Mouse (Mus musculus): ENCODE data around the gene Asap2. TPM values are rescaled to one million over a fixed set of nuclear protein-coding genes. Genes with fewer than 3 reads are reported as not detected.

The Asap2 gene
- polyA plus RNA-seq, 1 experiment from 2014 or later = 8.4 TPM

GRCm38 (mm10) chr12:21163706-21164105, 173.4 kb downstream of the Asap2 start:
- H3K36me3 ChIP-seq = peaks cover 4% of the 10 kb centered on the region; the same call in 1 of the 2 replicates
- H3K27ac ChIP-seq = no peak overlapping the region
- H3K4me3 ChIP-seq = no peak overlapping the region
- 70% methylated on average over 3 of the region's 3 CpGs for WGBS
- H3K9me3 ChIP-seq = no peaks in the 10 kb centered on the region
- H3K4me1 ChIP-seq = peaks cover 58% of the 10 kb centered on the region
- no peaks in the 10 kb centered on the region for H3K27me3 ChIP-seq (ENCODE audit: insufficient read depth, poor library complexity, severe bottlenecking)
- DNase-seq (ENCODE audit: low spot score) = no peak

GRCm38 (mm10) chr12:21164251-21164650, 174.0 kb downstream of the Asap2 start:
- WGBS = 64% methylated on average over 8 of the region's 8 CpGs

GRCm38 (mm10) chr12:21165157-21165556, 174.9 kb downstream of the Asap2 start:
- Histone ChIP-seq H3K27ac (0 out of 2 replicates have a peak overlapping the region, but pooled peaks have one; percentile 42), H3K27me3 (ENCODE audit: insufficient read depth, poor library complexity, severe bottlenecking) (no peaks in the 10 kb centered on the region), H3K4me1 (peaks cover 58% of the 10 kb centered on the region), H3K9me3 (no peaks in the 10 kb centered on the region), H3K4me3 (no peak overlapping the region), H3K36me3 (peaks cover 14% of the 10 kb centered on the region)
- DNase-seq (ENCODE audit: low spot score) = no peak
- 75% methylated on average over 3 of the region's 3 CpGs for WGBS

More at GRCm38 (mm10) chr12:21164251-21164650, 174.0 kb downstream of the Asap2 start:
- H3K9me3 ChIP-seq = no peaks in the 10 kb centered on the region
- H3K27ac ChIP-seq = no peak overlapping the region
- H3K27me3 ChIP-seq (ENCODE audit: insufficient read depth, poor library complexity, severe bottlenecking) = no peaks in the 10 kb centered on the region
- H3K36me3 ChIP-seq = peaks cover 5% of the 10 kb centered on the region
- no peak overlapping the region for H3K4me3 ChIP-seq
- peaks cover 58% of the 10 kb centered on the region for H3K4me1 ChIP-seq
- no peak for DNase-seq (ENCODE audit: low spot score)

- peaks cover 61% of the 10 kb centered on the region for H3K4me1 ChIP-seq
Measured at GRCm38 (mm10) chr12:21165891-21166342, 175.7 kb downstream of the Asap2 start.

DNA sequence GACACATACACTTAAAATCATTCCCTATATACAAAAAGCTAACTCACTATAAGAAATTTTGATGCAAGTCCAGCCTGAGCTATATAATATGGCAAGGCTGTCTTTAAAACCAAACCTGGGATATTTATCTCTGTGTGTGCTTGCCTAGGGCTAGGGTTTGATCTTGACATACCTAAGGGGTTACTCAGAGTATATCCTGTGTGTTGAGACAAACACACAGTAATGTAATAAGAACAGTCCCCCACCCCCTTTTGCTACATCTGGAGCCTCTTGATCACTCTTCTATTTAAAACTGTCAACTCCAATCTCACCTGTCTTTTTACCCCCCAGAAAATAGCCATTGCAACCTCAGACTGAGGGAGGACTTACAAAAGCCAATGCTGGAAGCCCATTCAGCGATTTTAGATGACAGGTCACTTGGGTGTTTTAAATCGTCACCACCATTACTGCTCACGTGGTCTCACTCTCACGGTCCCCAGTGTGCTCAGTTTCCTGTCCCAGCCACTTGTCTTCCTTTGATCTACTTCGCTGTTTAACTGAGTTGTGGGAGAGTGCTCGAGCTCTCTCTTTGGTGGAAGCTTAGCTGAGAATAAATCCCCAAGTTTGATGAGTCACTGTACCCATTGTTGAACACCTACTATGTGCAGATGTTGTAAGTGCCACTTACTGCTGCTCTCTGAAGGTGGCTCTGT, 176.8 kb downstream of the Asap2 start:
- peak overlapping the region; percentile 81; the same call in 1 of the 2 replicates for H3K27ac ChIP-seq
- no peak overlapping the region for H3K4me3 ChIP-seq
- no peaks in the 10 kb centered on the region for H3K27me3 ChIP-seq (ENCODE audit: insufficient read depth, poor library complexity, severe bottlenecking)
- H3K4me1 ChIP-seq = peaks cover 65% of the 10 kb centered on the region
- H3K9me3 ChIP-seq = no peaks in the 10 kb centered on the region
- H3K36me3 ChIP-seq = peaks cover 15% of the 10 kb centered on the region
- no peak for DNase-seq (ENCODE audit: low spot score)
- 24% methylated on average over 6 of the region's 6 CpGs for WGBS

More at GRCm38 (mm10) chr12:21165891-21166342, 175.7 kb downstream of the Asap2 start:
- H3K27ac ChIP-seq = peak overlapping the region; percentile 42
- H3K4me3 ChIP-seq = no peak overlapping the region
- H3K9me3 ChIP-seq = no peaks in the 10 kb centered on the region
- H3K36me3 ChIP-seq = peaks cover 15% of the 10 kb centered on the region
- no peaks in the 10 kb centered on the region for H3K27me3 ChIP-seq (ENCODE audit: insufficient read depth, poor library complexity, severe bottlenecking)
- WGBS = 59% methylated on average over 7 of the region's 7 CpGs
- no peak for DNase-seq (ENCODE audit: low spot score)

- H3K27ac ChIP-seq = peak overlapping the region; percentile 81; the same call in 1 of the 2 replicates
- WGBS = 71% methylated on average over 4 of the region's 4 CpGs
- H3K27me3 ChIP-seq (ENCODE audit: insufficient read depth, poor library complexity, severe bottlenecking) = no peaks in the 10 kb centered on the region
- no peaks in the 10 kb centered on the region for H3K9me3 ChIP-seq
- no peak for DNase-seq (ENCODE audit: low spot score)
- no peak overlapping the region for H3K4me3 ChIP-seq
- H3K36me3 ChIP-seq = peaks cover 15% of the 10 kb centered on the region
- H3K4me1 ChIP-seq = peaks cover 65% of the 10 kb centered on the region
Measured at GRCm38 (mm10) chr12:21167741-21168140, 177.5 kb downstream of the Asap2 start.

- 60% methylated on average over 6 of the region's 6 CpGs for WGBS
- Histone ChIP-seq H3K27ac (peak overlapping the region; percentile 81; the same call in 1 of the 2 replicates), H3K4me1 (peaks cover 63% of the 10 kb centered on the region), H3K27me3 (ENCODE audit: insufficient read depth, poor library complexity, severe bottlenecking) (no peaks in the 10 kb centered on the region), H3K4me3 (no peak overlapping the region), H3K36me3 (peaks cover 15% of the 10 kb centered on the region), H3K9me3 (no peaks in the 10 kb centered on the region)
- DNase-seq (ENCODE audit: low spot score) = no peak
Measured at GRCm38 (mm10) chr12:21168149-21168548, 177.9 kb downstream of the Asap2 start.

GRCm38 (mm10) chr12:21171776-21172490, 181.7 kb downstream of the Asap2 start:
- no peak overlapping the region for H3K27ac ChIP-seq
- no peaks in the 10 kb centered on the region for H3K9me3 ChIP-seq
- H3K4me1 ChIP-seq = peaks cover 53% of the 10 kb centered on the region
- no peak overlapping the region for H3K4me3 ChIP-seq
- 79% methylated on average over 11 of the region's 11 CpGs for WGBS
- DNase-seq (ENCODE audit: low spot score) = no peak
- H3K36me3 ChIP-seq = peaks cover 11% of the 10 kb centered on the region
- H3K27me3 ChIP-seq (ENCODE audit: insufficient read depth, poor library complexity, severe bottlenecking) = no peaks in the 10 kb centered on the region

- Histone ChIP-seq H3K4me1 (peaks cover 35% of the 10 kb centered on the region), H3K9me3 (no peaks in the 10 kb centered on the region), H3K27ac (no peak overlapping the region), H3K36me3 (peaks cover 14% of the 10 kb centered on the region), H3K4me3 (no peak overlapping the region), H3K27me3 (ENCODE audit: insufficient read depth, poor library complexity, severe bottlenecking) (no peaks in the 10 kb centered on the region)
- DNase-seq (ENCODE audit: low spot score) = no peak
- 82% methylated on average over 7 of the region's 7 CpGs for WGBS
Measured at GRCm38 (mm10) chr12:21173847-21174412, 183.7 kb downstream of the Asap2 start.

GRCm38 (mm10) chr12:21176399-21176798, 186.1 kb downstream of the Asap2 start:
- DNase-seq (ENCODE audit: low spot score) = no peak
- Histone ChIP-seq H3K27me3 (ENCODE audit: insufficient read depth, poor library complexity, severe bottlenecking) (no peaks in the 10 kb centered on the region), H3K4me3 (no peak overlapping the region), H3K36me3 (peaks cover 3% of the 10 kb centered on the region; the same call in 1 of the 2 replicates), H3K4me1 (peaks cover 19% of the 10 kb centered on the region; the same call in 1 of the 2 replicates), H3K9me3 (no peaks in the 10 kb centered on the region), H3K27ac (no peak overlapping the region)
- WGBS = 89% methylated on average over 5 of the region's 5 CpGs

DNA sequence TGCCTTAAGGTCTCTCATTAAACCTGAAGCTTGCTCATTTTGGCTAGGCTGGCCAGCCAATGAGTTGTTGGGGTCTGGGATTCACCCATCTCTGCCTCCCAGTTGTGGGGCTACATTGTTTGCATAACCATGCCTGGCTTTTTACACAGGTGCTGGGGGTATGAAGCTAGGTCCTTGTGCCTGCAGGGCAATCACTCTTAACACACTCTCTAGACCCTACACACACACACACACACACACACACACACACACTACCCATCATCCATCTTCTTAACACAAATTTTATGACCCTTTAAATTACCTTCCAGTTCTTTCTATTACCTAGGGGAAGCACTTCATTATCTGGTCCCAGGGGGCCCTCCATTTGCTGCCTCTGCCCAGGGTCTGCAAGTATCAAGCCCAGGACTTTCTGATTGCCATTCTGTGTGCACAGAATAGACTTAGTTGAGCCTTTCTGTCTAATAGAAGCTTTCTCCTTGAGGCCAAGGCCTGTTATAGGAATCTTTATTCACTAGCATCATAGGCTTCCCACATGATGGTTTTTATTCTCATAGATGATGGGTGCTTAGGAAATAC, 187.0 kb downstream of the Asap2 start:
- Histone ChIP-seq H3K27ac (no peak overlapping the region), H3K36me3 (peaks cover 3% of the 10 kb centered on the region; the same call in 1 of the 2 replicates), H3K9me3 (no peaks in the 10 kb centered on the region), H3K4me3 (no peak overlapping the region), H3K4me1 (peaks cover 15% of the 10 kb centered on the region; the same call in 1 of the 2 replicates), H3K27me3 (ENCODE audit: insufficient read depth, poor library complexity, severe bottlenecking) (no peaks in the 10 kb centered on the region)
- no peak for DNase-seq (ENCODE audit: low spot score)

GRCm38 (mm10) chr12:21180091-21180490, 189.8 kb downstream of the Asap2 start:
- no peaks in the 10 kb centered on the region for H3K9me3 ChIP-seq
- WGBS = 79% methylated on average over 6 of the region's 6 CpGs
- H3K27ac ChIP-seq = no peak overlapping the region
- no peaks in the 10 kb centered on the region for H3K27me3 ChIP-seq (ENCODE audit: insufficient read depth, poor library complexity, severe bottlenecking)
- DNase-seq (ENCODE audit: low spot score) = no peak
- peaks cover 15% of the 10 kb centered on the region; the same call in 1 of the 2 replicates for H3K4me1 ChIP-seq
- H3K36me3 ChIP-seq = 0 out of 2 replicates have a peak, but pooled peaks cover 3% of the 10 kb centered on the region
- H3K4me3 ChIP-seq = no peak overlapping the region

Data from heart, embryonic 10.5 days (tissue).